12 mouse cellular contexts compared by ENCODE assay signal in the genomic region with DNA sequence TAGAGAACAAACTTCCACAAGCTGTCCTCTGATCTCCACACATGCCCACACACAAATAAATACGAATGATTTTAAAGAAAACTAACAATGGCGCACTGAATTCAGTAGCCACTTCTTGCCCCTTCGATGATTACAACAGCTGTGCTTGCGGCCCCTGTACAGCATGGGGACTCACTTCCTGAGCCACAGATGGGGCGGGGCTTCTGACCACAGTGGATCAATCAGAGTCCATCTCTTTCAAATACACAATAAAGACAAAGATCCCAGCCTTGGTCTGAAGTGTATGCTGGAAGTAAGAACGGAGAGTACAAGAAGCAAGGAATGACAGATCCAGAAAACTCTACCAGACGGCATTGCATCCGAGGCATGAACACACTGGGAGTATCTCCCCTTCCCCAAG.
DNase-seq lines count a peak whose midpoint lies in the region; ATAC-seq and TF ChIP-seq lines count a peak whose summit lies in the region.
"Had no signal": no experiment of that assay in that cellular context is flagged by ENCODE, and none has a peak within 500 bp of the region (broad histone marks: within the 10 kb centered on the region; RNA-seq: fewer than 3 reads in every experiment).

No protein-coding gene starts in this region.

- peaks cover 37% of the 10 kb centered on the region for H3K4me1 ChIP-seq in hindbrain, embryonic 10.5 days (replicated peaks)
- peaks cover 13% of the 10 kb centered on the region; the same call in 1 of the 2 replicates for H3K4me1 ChIP-seq in liver, embryonic 15.5 days (replicated peaks)

- intact Hi-C loops in gastrocnemius, adult 2 months (cut with DNase I) = no loop called here
- intact Hi-C loops in gastrocnemius, postnatal 36 days (cut with DNase I) = no loop called here

- 53% methylated on average over 8 of the region's 8 CpGs for WGBS in hindbrain, embryonic 10.5 days
- 30% methylated on average over 8 of the region's 8 CpGs for WGBS in liver, embryonic 15.5 days (ENCODE audit: insufficient replicate concordance)

- H3K4me2 ChIP-seq in liver, embryonic 15.5 days = peak overlapping the region; percentile 45

- H3K27me3 ChIP-seq in hindbrain, embryonic 10.5 days (ENCODE audit: insufficient read depth, poor library complexity, severe bottlenecking) = no peaks in the 10 kb centered on the region
- no peaks in the 10 kb centered on the region for H3K27me3 ChIP-seq in liver, embryonic 15.5 days

- peak overlapping the region; percentile 8; the same call in 1 of the 2 replicates for H3K27ac ChIP-seq in gastrocnemius, adult 2 months
- H3K27ac ChIP-seq in hindbrain, embryonic 10.5 days = peak overlapping the region; percentile 76
- H3K27ac ChIP-seq in liver, embryonic 15.5 days (replicated peaks) = no peak overlapping the region

- TF ChIP-seq CTCF in gastrocnemius, adult 2 months (IDR thresholded peaks at IDR 0.05) = no peak

- H3K4me3 ChIP-seq in gastrocnemius, adult 2 months = peak overlapping the region; percentile 51
- H3K4me3 ChIP-seq in hindbrain, embryonic 10.5 days = 0 out of 2 replicates have a peak overlapping the region, but pooled peaks have one; percentile 9
- H3K4me3 ChIP-seq in liver, embryonic 15.5 days (replicated peaks) = no peak overlapping the region
- H3K4me3 ChIP-seq: erythroblast, embryonic 14.5 days; myocyte had no signal

- no peak for ATAC-seq in liver, embryonic 15.5 days (ENCODE audit: insufficient read depth)
- ATAC-seq: activated CD4-positive, CD25-positive, alpha-beta regulatory T cell, adult 4 months had no signal

- no peak for DNase-seq in gastrocnemius, adult 2 months
- DNase-seq in gastrocnemius, postnatal 36 days = no peak
- DNase-seq in ZHBTc4 (ENCODE audit: low read depth, low spot score) = peak; percentile 17
- DNase-seq in hindbrain, embryonic 10.5 days (ENCODE audit: low spot score) = peak; percentile 28
- DNase-seq in cerebellum, adult 9-11 months = no peak
- DNase-seq in urinary bladder, adult 2 months (ENCODE audit: low spot score) = no peak
- no peak for DNase-seq in left cerebral cortex, adult 9 months (ENCODE audit: low spot score in 2 of 2)
- DNase-seq: thymus, adult 18-20 months had no signal

- no peaks in the 10 kb centered on the region for H3K36me3 ChIP-seq in hindbrain, embryonic 10.5 days
- H3K36me3 ChIP-seq in liver, embryonic 15.5 days (replicated peaks) = no peaks in the 10 kb centered on the region

- H3K9ac ChIP-seq in liver, embryonic 15.5 days = no peak overlapping the region

- H3K9me3 ChIP-seq in hindbrain, embryonic 10.5 days = no peaks in the 10 kb centered on the region
- no peaks in the 10 kb centered on the region for H3K9me3 ChIP-seq in liver, embryonic 15.5 days (replicated peaks)

Comparison
In these comparisons a context has a peak if more than half of its experiments do, and no peak if none do; other contexts are left out.
1. DNase-seq: peak in ZHBTc4 (single experiment) and hindbrain, embryonic 10.5 days (single experiment); none in gastrocnemius, adult 2 months (single experiment), gastrocnemius, postnatal 36 days (0 of 2), cerebellum, adult 9-11 months (single experiment), urinary bladder, adult 2 months (single experiment) and left cerebral cortex, adult 9 months (0 of 2).